Mouse (Mus musculus): ENCODE data around the gene Smim13.

GRCm38 (mm10) chr13:41200861-41201260 is 48.8 kb upstream of the Smim13 start:
- no peak for TF ChIP-seq CTCF (IDR thresholded peaks at IDR 0.05; ENCODE audit: control insufficient read depth, insufficient read depth, insufficient read length)
- TF ChIP-seq MYOD1 (IDR thresholded peaks at IDR 0.05; ENCODE audit: control insufficient read depth, insufficient read length, low read depth): no peak
- TF ChIP-seq USF1 (IDR thresholded peaks at IDR 0.05; ENCODE audit: low read depth): no peak
- TF ChIP-seq MYOG (IDR thresholded peaks at IDR 0.05; ENCODE audit: control insufficient read depth, extremely low read depth, insufficient read length): no peak
- TF ChIP-seq MAX (IDR thresholded peaks at IDR 0.05): no peak
- TF ChIP-seq CEBPB (IDR thresholded peaks at IDR 0.05; ENCODE audit: low read depth): no peak

All from C2C12 (cell line).